Mouse (Mus musculus) kidney, adult 2 months (tissue): ENCODE measurements at regions not wholly inside any gene's neighbourhood (a gene's known extent, or its start where the extent isn't known, plus 50 kb on each side); places are given as distances from the start of the nearest gene placed in this dataset.

ENCODE experiments used
- CTCF ChIP-seq: fragments of 200-500 bp; conservative IDR thresholded peaks from 2 replicates; pipeline ENCODE4 v1.5.1; 2011; ENCODE audit warnings: low read depth, mild to moderate bottlenecking, control low read depth, low read length, moderate library complexity, mixed read lengths; ENCODE audit not compliant: insufficient read depth, insufficient read length
- POLR2A ChIP-seq: fragments of 200-500 bp; IDR thresholded peaks from one replicate; pipeline ENCODE4 v1.6.1; 2011; ENCODE audit warnings: low read depth, low read length, control low read depth

DNA sequence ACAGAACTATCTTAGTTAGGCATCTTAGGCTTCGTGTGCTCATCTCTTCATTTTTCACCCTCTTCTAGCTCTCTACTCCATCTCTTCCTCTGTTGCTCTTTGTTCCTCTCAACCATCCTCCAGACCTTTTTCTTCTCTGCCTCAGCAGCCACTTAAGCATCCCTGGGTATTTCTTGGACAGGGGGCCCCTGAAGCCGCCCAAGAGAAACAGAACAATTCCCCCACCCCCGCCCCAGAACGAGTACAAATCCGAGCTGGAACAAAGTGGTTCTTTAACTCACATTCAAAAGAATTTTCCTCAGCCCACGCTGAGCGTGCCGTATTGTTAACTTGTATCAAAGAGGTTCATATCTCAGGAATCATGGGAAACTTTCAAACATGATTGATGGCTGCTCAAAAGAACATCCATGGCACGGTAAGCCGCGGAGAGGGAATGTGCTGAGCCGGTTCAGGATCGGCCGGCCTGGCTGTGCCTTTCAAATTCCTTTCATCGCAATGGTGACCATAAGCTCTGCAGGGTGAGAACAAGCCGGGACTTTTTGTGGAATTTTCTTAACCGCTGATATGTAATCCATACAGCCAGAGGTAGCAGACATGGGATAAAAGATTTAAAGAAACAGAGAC is 181.9 kb upstream of the Noct start:
- TF ChIP-seq POLR2A (no peak), CTCF (no peak)
